Mouse (Mus musculus) E14TG2a.4 (cell line): ENCODE data around the gene Map2k6.

ENCODE experiments used
- H3K27me3 ChIP-seq: 2 replicates; pipeline ENCODE4 v1.6.1; 2014; ENCODE audit warnings: low read length, control low read depth; ENCODE audit not compliant: insufficient read depth
- H3K36me3 ChIP-seq: 2 replicates; pipeline ENCODE4 v1.6.1; 2014; ENCODE audit warnings: low read length, control low read depth; ENCODE audit not compliant: insufficient read depth
- H3K4me1 ChIP-seq: replicated peaks from 2 replicates; pipeline ENCODE4 v1.6.1; 2014; ENCODE audit warnings: low read depth, low read length, control low read depth
- H3K4me3 ChIP-seq: replicated peaks from 2 replicates; pipeline ENCODE4 v1.5.1; 2014; ENCODE audit warnings: mild to moderate bottlenecking, low read length
- H3K9me3 ChIP-seq: 2 replicates; pipeline ENCODE4 v1.6.1; 2014; ENCODE audit warnings: low read length, control low read depth
- CTCF ChIP-seq: conservative IDR thresholded peaks from 2 replicates; pipeline ENCODE4 v1.5.1; 2014; ENCODE audit warnings: low read length
- NANOG ChIP-seq: IDR thresholded peaks from 2 replicates; pipeline ENCODE4 v1.6.1; 2014; ENCODE audit warnings: borderline replicate concordance, low read length, mixed read lengths
- POU5F1 ChIP-seq: IDR thresholded peaks from 2 replicates; pipeline ENCODE4 v1.6.1; 2014; ENCODE audit warnings: low read length, borderline replicate concordance

Gene Map2k6

GRCm38 (mm10) chr11:110469054-110469453 is 70.1 kb downstream of the Map2k6 start:
- H3K36me3 ChIP-seq, result no peaks in the 10 kb centered on the region
- TF ChIP-seq POU5F1 (no peak), NANOG (no peak), CTCF (no peak)
- H3K27me3 ChIP-seq, result 0 out of 2 replicates have a peak, but pooled peaks cover under 1% of the 10 kb centered on the region
- H3K9me3 ChIP-seq, result no peaks in the 10 kb centered on the region
- H3K4me3 ChIP-seq, result no peak overlapping the region
- 0 out of 2 replicates have a peak, but pooled peaks cover 5% of the 10 kb centered on the region for H3K4me1 ChIP-seq

- no peaks in the 10 kb centered on the region for H3K9me3 ChIP-seq
Observed at GRCm38 (mm10) chr11:110470561-110471273, 71.8 kb downstream of the Map2k6 start.

GRCm38 (mm10) chr11:110471362-110471761 is 72.4 kb downstream of the Map2k6 start:
- Histone ChIP-seq H3K36me3 (no peaks in the 10 kb centered on the region), H3K4me3 (no peak overlapping the region), H3K4me1 (0 out of 2 replicates have a peak, but pooled peaks cover 5% of the 10 kb centered on the region), H3K9me3 (no peaks in the 10 kb centered on the region), H3K27me3 (peaks cover 9% of the 10 kb centered on the region; the same call in 1 of the 2 replicates)
- TF ChIP-seq CTCF (no peak), POU5F1 (no peak), NANOG (no peak)

More at GRCm38 (mm10) chr11:110470561-110471273, 71.8 kb downstream of the Map2k6 start:
- peaks cover 9% of the 10 kb centered on the region; the same call in 1 of the 2 replicates for H3K27me3 ChIP-seq
- H3K4me3 ChIP-seq, result no peak overlapping the region
- TF ChIP-seq NANOG (no peak), POU5F1 (no peak), CTCF (no peak)
- H3K4me1 ChIP-seq, result 0 out of 2 replicates have a peak, but pooled peaks cover 5% of the 10 kb centered on the region
- H3K36me3 ChIP-seq, result no peaks in the 10 kb centered on the region

GRCm38 (mm10) chr11:110472078-110472477 is 73.2 kb downstream of the Map2k6 start:
- peaks cover 14% of the 10 kb centered on the region for H3K27me3 ChIP-seq
- no peak for TF ChIP-seq POU5F1
- TF ChIP-seq NANOG, result no peak
- no peak for TF ChIP-seq CTCF
- H3K9me3 ChIP-seq, result no peaks in the 10 kb centered on the region
- no peak overlapping the region for H3K4me3 ChIP-seq
- no peaks in the 10 kb centered on the region for H3K4me1 ChIP-seq
- no peaks in the 10 kb centered on the region for H3K36me3 ChIP-seq

- H3K9me3 ChIP-seq, result no peaks in the 10 kb centered on the region
- peaks cover 25% of the 10 kb centered on the region for H3K27me3 ChIP-seq
- H3K4me1 ChIP-seq, result peaks cover 10% of the 10 kb centered on the region
- no peak overlapping the region for H3K4me3 ChIP-seq
- TF ChIP-seq NANOG (no peak), POU5F1 (no peak), CTCF (no peak)
- H3K36me3 ChIP-seq, result no peaks in the 10 kb centered on the region
Observed at GRCm38 (mm10) chr11:110473495-110473894, 74.6 kb downstream of the Map2k6 start.

GRCm38 (mm10) chr11:110476361-110477151 is 77.6 kb downstream of the Map2k6 start:
- H3K27me3 ChIP-seq, result peaks cover 30% of the 10 kb centered on the region
- no peaks in the 10 kb centered on the region for H3K36me3 ChIP-seq
- no peak for TF ChIP-seq NANOG
- no peak for TF ChIP-seq POU5F1
- TF ChIP-seq CTCF, result no peak
- peaks cover 27% of the 10 kb centered on the region for H3K4me1 ChIP-seq
- H3K9me3 ChIP-seq, result no peaks in the 10 kb centered on the region
- H3K4me3 ChIP-seq, result no peak overlapping the region

- Histone ChIP-seq H3K27me3 (peaks cover 37% of the 10 kb centered on the region), H3K4me1 (peaks cover 30% of the 10 kb centered on the region), H3K36me3 (no peaks in the 10 kb centered on the region), H3K9me3 (no peaks in the 10 kb centered on the region), H3K4me3 (no peak overlapping the region)
- TF ChIP-seq NANOG, result no peak
- no peak for TF ChIP-seq CTCF
- TF ChIP-seq POU5F1, result no peak
Observed at GRCm38 (mm10) chr11:110477961-110478869, 79.3 kb downstream of the Map2k6 start.
